Mouse (Mus musculus) layer of hippocampus, postnatal 14 days (tissue): ENCODE results near the gene Lztr1. TPM values are rescaled to one million over a fixed set of nuclear protein-coding genes. Genes with fewer than 3 reads are reported as not detected.
"Not testable (repeated sequence)": the region's sequence is repeated elsewhere in the genome, so short reads cannot be mapped to it uniquely, and the experiment has no call there.

ENCODE experiments used
- DNase-seq, 2 experiments: peaks; one replicate each; pipeline ENCODE4 v3.0.0; 2021 to 2022; ENCODE audit warnings: low spot score in 2 of 2, mixed read lengths in 1 of 2
- total RNA-seq, 2 experiments: library from RNA; stranded (reverse); gene quantifications; 2 replicates each; pipeline ENCODE4 v1.2.3; 2021

Gene Lztr1
- total RNA-seq, 2 experiments from 2014 or later, result 204 to 215 TPM

DNA sequence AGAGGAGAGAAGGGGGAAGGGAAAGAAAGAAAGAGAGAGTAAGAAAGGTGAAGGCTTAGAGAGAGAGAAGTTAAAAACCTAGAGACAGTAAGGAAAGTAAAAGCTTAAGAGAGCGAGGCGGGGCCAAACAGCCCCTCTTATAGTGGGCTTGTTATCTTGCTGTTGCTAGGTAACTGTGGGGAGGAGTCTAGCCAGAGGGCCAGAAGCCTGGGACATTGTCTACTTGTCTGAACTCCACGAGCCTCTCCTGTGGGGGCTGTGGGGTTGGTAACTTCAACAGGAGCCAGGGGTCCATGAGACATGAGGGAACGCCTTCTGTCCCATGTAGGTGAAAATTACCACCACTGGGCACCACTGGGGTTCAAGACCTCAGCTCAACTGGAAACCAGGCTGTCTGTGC is 46.2 kb downstream of the Lztr1 start:
- DNase-seq, result not testable (repeated sequence)

DNA sequence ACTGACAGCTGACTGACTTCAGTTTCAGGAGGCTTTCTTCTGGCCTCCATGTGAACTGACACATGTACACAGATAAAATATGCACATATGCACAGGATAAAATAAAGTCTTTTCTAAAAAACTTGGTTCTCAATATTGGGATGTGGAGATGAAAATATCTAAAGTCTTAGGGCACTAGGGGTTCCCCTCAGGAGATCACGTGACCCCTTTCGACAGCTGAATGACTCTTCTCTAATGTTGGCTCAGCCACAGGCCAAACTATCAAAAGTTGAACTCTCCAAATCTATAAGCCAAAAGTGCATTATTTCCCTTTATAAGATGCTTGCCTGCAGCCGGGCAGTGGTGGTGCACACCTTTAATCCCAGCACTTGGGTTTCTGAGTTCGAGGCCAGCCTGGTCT is 47.7 kb downstream of the Lztr1 start:
- DNase-seq, result no peak

DNA sequence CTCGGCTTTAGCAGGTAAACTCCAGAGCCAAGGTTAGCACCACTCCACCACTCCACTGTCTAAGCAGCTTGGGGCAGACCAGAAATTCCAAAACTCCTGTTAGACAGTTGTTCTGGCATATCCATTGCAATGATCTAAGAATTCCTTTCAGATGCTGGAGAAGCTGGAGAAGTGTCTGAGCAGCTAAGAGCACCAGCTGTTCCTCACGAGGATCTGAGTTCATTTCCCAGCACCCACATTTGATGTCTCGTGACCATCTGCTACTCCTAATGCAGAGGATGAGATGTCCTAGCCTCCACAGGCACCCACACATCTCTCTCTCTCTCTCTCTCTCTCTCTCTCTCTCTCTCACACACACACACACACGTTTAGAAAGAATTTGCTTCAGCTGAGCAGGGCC is 48.4 kb downstream of the Lztr1 start:
- DNase-seq, result no peak

DNA sequence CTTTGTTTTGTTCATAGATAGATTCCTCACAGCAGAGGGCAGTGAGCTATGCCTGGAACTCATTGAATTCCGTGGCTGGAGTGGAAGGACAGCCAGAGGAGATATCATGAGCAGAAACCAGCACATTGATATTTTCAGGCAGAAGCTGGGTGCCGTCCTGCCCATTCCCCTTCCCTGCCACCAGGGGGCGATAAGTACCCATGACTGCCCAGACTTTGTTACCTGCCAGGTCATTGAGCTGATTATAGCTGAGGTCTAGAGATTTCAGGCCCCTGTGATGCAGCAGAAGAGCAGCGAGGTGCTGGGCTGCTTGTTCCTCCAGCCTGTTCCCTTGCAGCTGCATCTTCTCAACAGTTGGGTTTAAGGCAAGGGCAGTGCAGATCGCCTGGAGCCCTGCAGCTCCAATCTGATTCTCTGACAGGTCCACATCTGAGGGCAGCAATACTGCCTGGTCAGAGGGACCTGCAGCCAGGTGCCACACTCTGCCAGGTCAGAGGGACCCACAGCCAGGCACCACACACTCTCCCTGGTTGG is 49.5 kb downstream of the Lztr1 start:
- DNase-seq, result peak; percentile 74

DNA sequence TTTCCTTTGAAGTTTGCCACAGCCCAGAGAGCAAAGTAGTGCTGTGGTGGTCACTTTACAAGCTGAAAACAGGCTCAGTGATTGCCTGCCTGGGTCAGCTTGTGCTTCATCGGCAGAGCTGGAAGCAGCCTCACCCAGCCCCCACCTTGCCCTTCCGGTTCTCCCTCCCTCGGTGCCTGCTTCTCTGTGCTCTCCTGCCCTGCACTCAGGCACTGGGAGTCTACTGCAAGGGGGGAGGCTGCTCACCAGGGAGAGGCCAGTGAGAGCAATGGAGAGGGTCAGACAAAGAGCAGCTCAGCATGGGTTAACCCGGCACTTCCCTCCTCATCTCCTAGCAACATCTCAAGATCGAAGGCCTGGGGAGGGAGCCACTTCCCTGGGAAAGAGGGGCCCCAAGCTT is 50.3 kb downstream of the Lztr1 start:
- no peak for DNase-seq

DNA sequence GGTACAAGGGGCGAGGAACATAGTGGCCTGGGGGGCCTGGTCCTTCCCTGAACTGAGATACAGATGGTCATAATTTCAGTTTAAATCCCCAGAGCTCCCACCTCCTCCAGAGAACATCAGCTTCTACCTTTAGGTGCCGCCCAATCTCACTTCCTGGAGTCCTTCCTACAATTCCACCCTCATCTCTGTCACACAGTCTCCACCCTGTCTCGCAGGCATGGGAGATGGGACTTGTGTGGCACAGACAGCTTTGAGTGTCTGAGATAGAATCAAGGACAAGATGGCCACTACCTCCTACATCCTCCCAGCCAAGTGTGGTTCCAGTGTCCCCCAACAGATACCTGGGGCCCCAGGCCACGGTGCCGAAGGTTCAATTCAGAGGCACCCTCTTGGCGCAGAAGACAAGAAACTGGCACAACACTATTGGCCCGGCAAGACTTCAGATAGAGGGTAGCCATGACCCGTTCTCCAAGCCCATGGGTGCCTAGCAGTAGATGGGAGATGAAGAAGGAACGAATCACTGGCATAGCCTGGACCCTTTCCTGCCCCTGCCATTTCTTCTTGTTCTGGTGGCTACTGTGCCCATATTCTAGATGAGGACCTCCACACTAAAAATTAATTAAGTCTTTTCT is 51.0 kb downstream of the Lztr1 start:
- no peak for DNase-seq

DNA sequence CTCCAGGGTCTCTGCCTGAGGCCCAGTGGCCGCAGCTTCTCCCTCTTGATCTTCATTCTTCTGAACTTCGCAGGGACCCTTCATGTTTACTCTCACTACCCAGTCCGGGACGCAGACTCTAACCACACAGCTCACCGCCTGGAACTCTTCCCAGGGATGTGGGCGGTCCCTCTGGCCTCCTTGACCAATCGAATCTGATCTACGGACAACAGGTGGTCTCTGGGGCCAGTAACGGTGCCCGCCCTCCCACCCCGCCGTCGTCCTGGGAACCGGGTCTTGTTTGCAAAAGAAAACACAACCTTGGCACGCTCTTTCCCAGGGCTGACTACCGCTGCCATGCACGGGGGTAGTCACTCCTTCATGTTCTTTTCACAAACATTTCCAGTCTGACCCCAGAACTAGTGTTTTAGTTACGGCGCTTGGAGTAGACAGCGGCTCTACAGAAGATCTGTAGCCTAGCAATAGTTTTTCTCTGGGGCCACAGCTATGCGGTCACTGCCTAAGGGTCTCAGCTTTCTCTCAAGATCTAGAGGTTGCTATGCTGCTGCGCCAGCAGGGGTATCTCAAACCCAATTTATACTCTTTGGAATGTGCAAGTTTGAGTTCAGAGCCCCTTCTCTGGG is 52.8 kb downstream of the Lztr1 start, which contains the start of gene Lrrc74b:
TSS of gene Lrrc74b (minus strand) at position 120 of the 623 bp plus-strand sequence.
- peak; percentile 50 to 51 for DNase-seq

DNA sequence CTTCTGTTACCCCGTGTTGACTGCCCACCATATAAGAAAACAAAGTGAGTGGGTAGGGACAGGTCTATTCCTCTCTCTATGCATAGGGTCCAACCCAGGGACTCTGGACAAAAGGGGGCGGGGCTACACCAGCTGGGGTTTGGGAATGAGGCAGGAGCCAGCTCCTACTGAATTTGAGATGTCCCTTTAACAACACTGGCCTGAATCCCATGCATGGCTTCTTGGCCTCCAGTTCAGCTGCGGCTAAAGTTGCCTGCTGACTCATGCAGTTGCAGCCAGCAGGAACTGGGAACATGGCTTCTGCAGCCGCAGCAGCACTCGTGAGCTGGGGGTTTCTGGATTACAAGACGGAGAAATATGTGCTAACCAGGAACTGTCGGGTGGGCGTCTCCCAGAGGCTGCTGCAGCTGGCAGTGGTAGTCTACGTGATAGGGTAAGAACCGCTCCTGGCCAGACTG is 53.3 kb downstream of the Lztr1 start, which contains the start of gene P2rx6:
TSS of gene P2rx6 (plus strand) at position 135 of the 458 bp plus-strand sequence.
- DNase-seq, result no peak

DNA sequence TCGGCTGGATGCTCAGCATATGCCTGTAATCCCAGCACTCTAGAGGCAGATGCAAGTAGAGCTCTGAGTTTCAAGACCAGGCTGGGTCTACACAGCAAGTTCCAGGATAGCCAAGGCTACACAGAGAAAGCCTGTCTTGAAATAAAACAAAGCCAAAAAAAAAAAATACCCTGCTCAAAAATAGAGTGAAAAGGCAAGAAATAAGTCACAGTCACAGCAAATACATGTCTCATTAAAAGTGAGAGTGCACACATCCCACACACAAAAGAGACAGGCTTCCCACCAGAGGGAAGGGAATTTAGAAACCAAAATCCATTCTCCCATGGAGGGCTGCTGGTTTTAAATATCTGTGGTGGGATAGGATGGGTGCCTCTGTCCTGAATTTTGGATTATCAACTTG is 55.1 kb downstream of the Lztr1 start:
- no peak for DNase-seq

DNA sequence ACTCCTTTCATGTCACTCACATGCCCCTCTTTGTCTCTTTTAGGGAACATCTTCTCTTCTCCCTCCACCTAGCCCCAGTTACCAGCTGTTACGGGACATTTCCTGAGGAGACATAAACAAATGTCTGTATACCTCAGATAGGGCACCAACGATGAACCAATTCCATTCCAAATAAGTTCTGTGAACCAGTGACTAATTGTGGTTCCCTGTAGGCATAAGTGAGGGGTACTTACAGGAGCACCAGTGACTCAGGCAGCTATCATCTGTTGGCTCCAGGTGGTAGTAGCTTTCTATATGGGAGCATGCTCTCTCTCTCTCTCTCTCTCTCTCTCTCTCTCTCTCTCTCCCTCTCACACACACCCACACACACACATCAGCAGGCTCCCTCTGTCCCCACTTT is 55.7 kb downstream of the Lztr1 start:
- no peak for DNase-seq

DNA sequence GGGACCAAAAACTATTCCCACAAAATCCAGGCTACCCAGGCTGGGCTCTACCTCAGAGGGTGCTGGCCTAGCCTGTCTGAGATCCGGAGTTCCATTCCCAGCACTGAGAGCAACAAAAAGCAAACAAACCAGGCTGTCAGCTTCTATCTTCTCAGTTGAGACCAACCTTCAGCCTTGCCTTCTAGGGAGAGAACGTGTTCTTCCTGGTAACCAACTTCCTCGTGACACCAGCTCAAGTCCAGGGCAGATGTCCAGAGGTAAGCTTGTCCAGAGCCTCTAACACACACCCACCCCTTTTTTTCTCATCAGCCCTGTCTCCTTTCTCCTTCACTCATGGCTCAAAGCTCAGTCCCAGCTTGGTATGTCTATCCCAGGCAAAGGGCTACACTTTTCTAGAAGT is 56.3 kb downstream of the Lztr1 start:
- DNase-seq, result no peak

DNA sequence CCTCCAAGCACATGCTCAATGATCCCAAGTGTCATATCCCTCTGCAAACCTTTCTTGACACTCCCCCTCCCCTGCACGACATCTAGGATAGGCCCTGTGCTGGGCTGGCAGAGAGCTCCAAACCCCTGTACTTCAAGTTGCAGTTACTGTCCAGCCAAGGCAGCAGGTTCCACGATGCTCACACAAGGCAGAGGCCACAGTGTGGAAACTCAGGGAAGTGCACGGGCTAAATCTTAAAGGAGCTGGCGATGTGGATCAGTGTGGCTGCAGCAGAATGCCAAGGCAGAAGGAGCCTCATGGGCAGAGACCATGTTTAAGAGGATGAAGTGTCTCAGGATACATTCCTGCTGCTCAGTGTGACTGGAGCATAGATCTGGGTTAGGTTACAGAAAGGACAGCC is 57.7 kb downstream of the Lztr1 start:
- DNase-seq, result no peak

Other genes starting within 250 kb of the Lztr1 start
- 100 to 1,000 TPM in 1 of 2 experiments, 10 to 100 TPM in 1; 86.7 to 100 TPM for gene Tmem191c, start 232.6 kb upstream of the Lztr1 start, total RNA-seq
- under 1 TPM; 0.60 to 0.92 TPM for gene Serpind1, start 177.3 kb upstream of the Lztr1 start, total RNA-seq
- 10 to 100 TPM; 27.3 to 31.2 TPM for gene Snap29, start 102.7 kb upstream of the Lztr1 start, total RNA-seq
- 100 to 1,000 TPM; 222 to 236 TPM for gene Pi4ka, start 102.4 kb upstream of the Lztr1 start, total RNA-seq
- 10 to 100 TPM; 37.3 to 37.4 TPM for gene Crkl, start 56.7 kb upstream of the Lztr1 start, total RNA-seq
- 10 to 100 TPM; 59.1 to 61.5 TPM for gene Aifm3, start 19.1 kb upstream of the Lztr1 start, total RNA-seq
- gene Thap7, start 22.4 kb downstream of the Lztr1 start, total RNA-seq, result 10 to 100 TPM; 38.1 to 40.8 TPM
- 1 to 10 TPM in 1 of 2 experiments, under 1 TPM in 1; 0.67 to 1.6 TPM for gene Lrrc74b, start 52.6 kb downstream of the Lztr1 start, total RNA-seq
- gene P2rx6, start 53.2 kb downstream of the Lztr1 start, total RNA-seq, result 1 to 10 TPM in 1 of 2 experiments, under 1 TPM in 1; 0.83 to 1.1 TPM
- gene Slc7a4, start 74.5 kb downstream of the Lztr1 start, total RNA-seq, result 10 to 100 TPM; 86.2 to 94.9 TPM
- gene Smpd4, start 110.7 kb downstream of the Lztr1 start, total RNA-seq, result 10 to 100 TPM; 37.9 to 42.2 TPM
- gene Ccdc74a, start 137.8 kb downstream of the Lztr1 start, total RNA-seq, result 10 to 100 TPM; 39.9 to 48.2 TPM
- gene Med15, start 224.2 kb downstream of the Lztr1 start, total RNA-seq, result 10 to 100 TPM; 65.4 to 80.2 TPM